Mouse (Mus musculus) ES-Bruce4 (cell line): ENCODE measurements around the gene Asgr2. TPM values are rescaled to one million over a fixed set of nuclear protein-coding genes. Genes with fewer than 3 reads are reported as not detected.

Experiments
- H3K27ac ChIP-seq: 2 replicates; pipeline ENCODE4 v1.5.1; 2012; ENCODE audit warnings: low read length, inconsistent platforms; ENCODE audit not compliant: insufficient read depth
- H3K27me3 ChIP-seq: 2 replicates; pipeline ENCODE4 v1.6.1; 2012; ENCODE audit warnings: mild to moderate bottlenecking, low read length, inconsistent platforms; ENCODE audit not compliant: control insufficient read depth, poor library complexity, insufficient read depth, severe bottlenecking
- H3K36me3 ChIP-seq: 2 replicates; pipeline ENCODE4 v1.6.1; 2012; ENCODE audit warnings: inconsistent platforms, mild to moderate bottlenecking, low read length, moderate library complexity; ENCODE audit not compliant: control insufficient read depth, poor library complexity, insufficient read depth, severe bottlenecking
- H3K4me1 ChIP-seq: one replicate; pipeline ENCODE4 v1.8.1; 2011; ENCODE audit warnings: low read length; ENCODE audit not compliant: control insufficient read depth, insufficient read depth
- H3K4me3 ChIP-seq: 2 replicates; pipeline ENCODE4 v1.5.1; 2011; ENCODE audit warnings: low read depth, mild to moderate bottlenecking, low read length
- H3K9ac ChIP-seq: 2 replicates; pipeline ENCODE4 v1.6.1; 2012; ENCODE audit warnings: low read depth, mild to moderate bottlenecking, inconsistent platforms; ENCODE audit not compliant: poor library complexity, severe bottlenecking
- H3K9me3 ChIP-seq: replicated peaks from 2 replicates; pipeline ENCODE4 v1.6.1; 2012; ENCODE audit warnings: mild to moderate bottlenecking, low read length, inconsistent platforms; ENCODE audit not compliant: control insufficient read depth, poor library complexity, insufficient read depth, severe bottlenecking
- CTCF ChIP-seq: IDR thresholded peaks from one replicate; pipeline ENCODE4 v1.8.1; 2011; ENCODE audit warnings: low read depth, low read length
- EP300 ChIP-seq: IDR thresholded peaks from 2 replicates; pipeline ENCODE4 v1.6.1; 2011; ENCODE audit warnings: low read depth, low read length; ENCODE audit not compliant: insufficient read depth
- POLR2A ChIP-seq: IDR thresholded peaks from one replicate; pipeline ENCODE4 v1.8.1; 2011; ENCODE audit warnings: low read length; ENCODE audit not compliant: insufficient read depth
- polyA plus RNA-seq: library from polyadenylated mRNA; stranded (reverse); fragments of >200 nt; gene quantifications from 2 replicates; pipeline ENCODE4 v1.2.4, GENCODE M21; 2011; ENCODE audit warnings: low read depth; ENCODE audit not compliant: missing spikeins, insufficient read depth, insufficient read length

Asgr2 gene
- polyA plus RNA-seq, 1 experiment, result not detected

DNA sequence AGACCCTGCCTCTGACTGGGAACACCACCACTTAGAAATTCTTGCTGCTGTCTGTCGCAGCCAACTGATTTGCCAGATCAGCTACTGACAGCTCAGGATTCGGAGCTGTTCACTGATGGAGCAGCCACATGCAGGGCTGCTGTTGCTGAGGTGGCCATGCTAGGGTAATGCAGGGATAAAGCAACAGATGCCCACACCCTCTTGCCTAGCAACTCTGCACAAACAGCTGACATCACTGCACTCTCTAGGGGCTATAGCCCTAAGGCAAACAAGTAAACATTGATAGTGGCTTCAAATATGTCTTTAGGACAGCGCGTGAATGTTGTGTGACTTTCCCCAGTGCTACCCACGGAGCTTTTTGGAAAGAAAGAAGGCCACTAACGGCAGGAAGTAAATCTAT lies 13.3 kb upstream of the Asgr2 start:
- no peaks in the 10 kb centered on the region for H3K4me1 ChIP-seq
- H3K4me3 ChIP-seq, result no peak overlapping the region
- no peaks in the 10 kb centered on the region for H3K36me3 ChIP-seq
- no peak overlapping the region for H3K9ac ChIP-seq
- TF ChIP-seq EP300 (no peak), POLR2A (no peak), CTCF (no peak)
- H3K9me3 ChIP-seq, result no peaks in the 10 kb centered on the region
- H3K27me3 ChIP-seq, result no peaks in the 10 kb centered on the region
- H3K27ac ChIP-seq, result no peak overlapping the region

DNA sequence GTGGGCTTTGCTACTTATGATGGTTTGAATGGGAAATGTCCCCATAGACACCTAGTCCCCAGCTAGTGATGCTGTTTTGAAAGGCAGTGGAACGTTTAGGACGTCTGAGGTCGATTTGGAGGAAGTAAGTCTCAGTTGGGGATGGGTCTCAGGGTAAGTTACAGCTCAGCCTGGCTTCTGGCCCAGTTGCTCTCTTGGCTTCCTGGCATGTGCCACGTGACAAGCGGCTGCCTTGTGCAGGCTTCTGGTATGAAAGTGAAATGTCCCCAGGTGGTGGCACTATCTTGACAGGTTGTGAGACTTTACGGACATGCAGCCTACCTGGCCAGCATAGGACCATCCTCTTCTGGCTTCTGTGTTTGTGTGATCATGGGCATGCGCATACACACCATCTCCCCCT lies 12.5 kb upstream of the Asgr2 start:
- no peak for TF ChIP-seq CTCF
- TF ChIP-seq POLR2A, result no peak
- no peak for TF ChIP-seq EP300
- no peaks in the 10 kb centered on the region for H3K27me3 ChIP-seq
- H3K9ac ChIP-seq, result no peak overlapping the region
- no peak overlapping the region for H3K4me3 ChIP-seq
- H3K27ac ChIP-seq, result no peak overlapping the region
- no peaks in the 10 kb centered on the region for H3K9me3 ChIP-seq
- no peaks in the 10 kb centered on the region for H3K4me1 ChIP-seq
- no peaks in the 10 kb centered on the region for H3K36me3 ChIP-seq

DNA sequence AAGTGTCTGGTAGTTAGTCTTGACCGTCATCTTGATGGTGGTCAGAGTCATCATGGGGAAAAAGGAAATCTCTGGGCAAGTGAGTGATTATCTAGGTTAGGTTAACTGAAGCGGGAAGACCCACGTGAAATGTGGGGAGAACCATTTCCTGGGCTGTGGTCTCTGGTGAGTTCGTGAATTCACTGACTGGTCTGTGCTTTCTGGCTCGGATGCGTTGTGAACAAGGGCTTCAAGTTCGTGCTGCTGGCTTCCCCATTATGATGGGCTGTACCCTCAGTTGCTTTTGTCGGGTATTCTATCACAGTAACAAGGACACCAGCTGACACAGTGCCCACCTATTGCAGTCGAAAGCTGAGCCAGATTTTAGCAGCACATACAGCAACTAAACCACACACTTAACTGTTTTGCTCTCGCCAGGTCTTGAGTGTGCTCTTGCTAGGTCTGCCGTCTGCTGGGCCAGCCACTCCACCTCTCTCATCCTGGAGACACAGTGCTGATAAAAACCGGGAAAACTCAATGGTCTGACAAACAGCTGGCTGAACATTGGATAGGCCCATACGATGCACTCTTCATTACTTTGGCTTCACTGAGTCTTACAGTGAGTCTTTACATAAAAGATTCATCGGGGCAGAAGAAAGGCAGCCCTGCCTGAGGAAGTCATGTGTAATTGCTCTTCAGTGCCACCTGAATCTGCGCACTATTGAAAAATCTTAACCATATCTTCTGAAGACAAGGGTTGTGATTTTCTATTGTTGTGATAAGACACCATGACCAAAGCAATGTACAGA lies 11.4 kb upstream of the Asgr2 start:
- TF ChIP-seq CTCF, result no peak
- TF ChIP-seq EP300, result no peak
- no peak for TF ChIP-seq POLR2A
- H3K36me3 ChIP-seq, result no peaks in the 10 kb centered on the region
- H3K27me3 ChIP-seq, result no peaks in the 10 kb centered on the region
- H3K9ac ChIP-seq, result no peak overlapping the region
- no peaks in the 10 kb centered on the region for H3K9me3 ChIP-seq
- H3K4me1 ChIP-seq, result no peaks in the 10 kb centered on the region
- no peak overlapping the region for H3K4me3 ChIP-seq
- no peak overlapping the region for H3K27ac ChIP-seq

DNA sequence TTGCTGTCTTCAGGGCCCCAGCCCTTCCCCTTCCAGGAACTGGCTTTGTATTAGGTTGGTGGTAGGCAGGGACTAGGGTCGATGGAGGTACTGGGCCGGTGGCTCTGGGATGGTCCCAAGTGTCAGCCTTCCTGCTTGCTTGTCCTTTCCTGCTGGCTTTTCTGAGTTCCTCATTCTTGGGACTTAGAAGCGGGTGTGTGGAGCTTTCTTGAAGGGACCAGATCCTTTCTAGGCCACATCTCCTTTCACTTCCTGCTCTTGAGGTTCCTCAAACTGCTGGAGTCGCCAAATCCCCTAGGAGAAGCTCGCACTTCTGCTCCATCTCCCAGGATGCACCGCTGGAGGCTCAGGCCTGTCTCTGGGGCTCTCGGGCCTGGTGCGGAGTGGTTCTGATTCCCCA lies 7.9 kb upstream of the Asgr2 start:
- H3K27me3 ChIP-seq, result no peaks in the 10 kb centered on the region
- no peaks in the 10 kb centered on the region for H3K4me1 ChIP-seq
- no peaks in the 10 kb centered on the region for H3K36me3 ChIP-seq
- 0 out of 2 replicates have a peak, but pooled peaks cover 2% of the 10 kb centered on the region for H3K9me3 ChIP-seq
- H3K9ac ChIP-seq, result no peak overlapping the region
- H3K27ac ChIP-seq, result no peak overlapping the region
- no peak overlapping the region for H3K4me3 ChIP-seq
- TF ChIP-seq EP300, result no peak
- no peak for TF ChIP-seq CTCF
- TF ChIP-seq POLR2A, result no peak

DNA sequence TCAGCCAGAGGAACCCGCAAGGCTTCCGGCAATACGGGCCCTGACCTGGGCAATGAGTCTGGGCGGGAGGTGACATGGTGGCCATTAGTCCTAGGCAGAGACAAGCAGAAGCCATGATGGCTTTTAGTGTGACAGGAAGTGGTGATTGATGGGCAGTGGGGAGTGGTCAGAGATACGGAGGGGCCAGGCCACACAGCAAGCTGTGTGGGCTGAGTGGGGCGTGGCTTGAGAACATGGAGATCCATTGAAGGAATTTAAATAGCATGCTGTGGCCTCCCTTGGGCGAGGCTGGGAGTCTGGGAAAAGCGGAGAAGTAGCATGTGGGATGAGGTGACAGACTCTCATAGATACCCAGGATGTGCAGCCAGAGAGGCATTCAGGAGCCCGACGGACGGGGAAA lies 5.0 kb downstream of the Asgr2 start:
- Histone ChIP-seq H3K9me3 (no peaks in the 10 kb centered on the region), H3K27ac (no peak overlapping the region), H3K9ac (no peak overlapping the region), H3K4me1 (no peaks in the 10 kb centered on the region), H3K36me3 (no peaks in the 10 kb centered on the region), H3K27me3 (no peaks in the 10 kb centered on the region), H3K4me3 (no peak overlapping the region)
- TF ChIP-seq CTCF, result no peak
- no peak for TF ChIP-seq EP300
- no peak for TF ChIP-seq POLR2A

- no peaks in the 10 kb centered on the region for H3K27me3 ChIP-seq
- no peaks in the 10 kb centered on the region for H3K36me3 ChIP-seq
- H3K27ac ChIP-seq, result no peak overlapping the region
- H3K4me3 ChIP-seq, result no peak overlapping the region
- no peaks in the 10 kb centered on the region for H3K9me3 ChIP-seq
- no peaks in the 10 kb centered on the region for H3K4me1 ChIP-seq
- no peak for TF ChIP-seq POLR2A
- no peak for TF ChIP-seq CTCF
- no peak for TF ChIP-seq EP300
- no peak overlapping the region for H3K9ac ChIP-seq
These were observed 6.7 kb downstream of the Asgr2 start for GRCm38 (mm10) chr11:70099102-70099501.
